Mouse (Mus musculus) cerebellum, adult (tissue): ENCODE results near the gene Gck.
"Not testable (repeated sequence)": the region's sequence is repeated elsewhere in the genome, so short reads cannot be mapped to it uniquely, and the experiment has no call there.

Source experiments
- ATAC-seq: cut with Nextera tagmentation; 2 replicates; pipeline ENCODE4 v1.9.2; 2017; ENCODE audit warnings: mild to moderate bottlenecking, moderate library complexity, mixed read lengths; ENCODE audit not compliant: insufficient number of reproducible peaks, low FRiP score, low TSS enrichment

Gck gene

GRCm38 (mm10) chr11:5913936-5914335 is 35.9 kb downstream of the Gck start:
- ATAC-seq, result no peak

DNA sequence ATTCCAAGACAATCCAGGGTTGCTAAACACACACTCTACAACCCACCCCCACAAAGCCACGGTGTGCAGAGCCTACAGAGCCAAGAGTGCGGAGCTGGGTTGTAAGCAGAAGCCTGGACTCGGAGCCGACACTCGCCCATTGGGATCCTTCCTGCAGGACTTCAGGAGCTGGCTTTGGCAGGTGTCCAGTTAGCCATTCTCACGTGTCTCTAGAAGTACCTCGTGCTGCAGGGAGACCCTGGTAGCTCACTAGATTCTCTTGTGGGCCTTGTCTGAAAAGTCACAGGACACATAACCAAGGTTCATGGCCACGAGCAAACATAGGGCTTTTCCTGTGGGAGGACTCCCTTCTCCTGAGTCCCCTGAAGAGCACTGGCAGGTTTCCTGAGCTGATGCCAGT is 36.6 kb downstream of the Gck start:
- ATAC-seq, result 0 out of 2 replicates have a peak, but pooled peaks have one; percentile 21

GRCm38 (mm10) chr11:5912635-5913034 is 37.2 kb downstream of the Gck start:
- peak; percentile 67; the same call in 1 of the 2 replicates for ATAC-seq

DNA sequence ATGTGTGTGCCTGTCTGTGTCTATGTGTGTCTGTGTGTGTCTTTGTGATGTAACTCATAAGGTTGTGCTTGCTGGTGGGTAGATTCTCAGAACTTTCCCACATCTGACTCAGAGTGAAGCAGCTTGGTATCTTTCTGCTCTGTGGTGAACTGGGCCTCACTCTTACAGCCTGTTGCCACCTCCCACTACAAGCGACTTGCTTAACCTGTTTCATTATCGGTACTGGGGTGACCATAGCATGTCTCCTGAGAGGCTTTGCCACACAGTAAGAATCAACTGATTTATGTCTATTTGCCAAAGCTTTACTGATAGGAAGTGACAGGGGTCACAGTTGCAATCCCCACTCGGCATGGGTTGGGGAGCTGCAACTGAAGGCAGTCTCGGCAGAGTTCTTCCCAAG is 41.2 kb downstream of the Gck start:
- ATAC-seq, result no peak

- ATAC-seq, result no peak
Measured at GRCm38 (mm10) chr11:5907096-5907495, 42.8 kb downstream of the Gck start.

- ATAC-seq, result no peak
Measured at GRCm38 (mm10) chr11:5905778-5906518, 43.9 kb downstream of the Gck start.

GRCm38 (mm10) chr11:5904871-5905270 is 45.0 kb downstream of the Gck start:
- no peak for ATAC-seq

DNA sequence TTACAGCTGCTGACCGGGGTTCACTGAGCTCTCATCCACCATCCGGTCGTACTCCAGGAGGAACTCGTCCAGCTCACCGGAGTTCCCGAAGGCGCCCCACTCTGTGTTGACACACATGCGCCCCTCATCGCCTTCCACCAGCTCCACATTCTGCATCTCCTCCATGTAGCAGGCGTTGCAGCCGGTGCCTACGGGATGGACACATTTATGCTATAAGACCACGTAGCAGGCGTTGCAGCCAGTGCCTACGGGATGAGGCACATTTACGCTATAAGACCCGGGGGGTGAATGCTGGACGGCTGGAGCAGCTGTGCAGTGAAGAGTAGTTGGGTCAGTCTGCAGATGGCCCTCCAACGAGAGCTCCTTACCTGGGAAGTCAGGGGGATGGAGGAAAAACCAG is 45.5 kb downstream of the Gck start:
- ATAC-seq, result no peak

DNA sequence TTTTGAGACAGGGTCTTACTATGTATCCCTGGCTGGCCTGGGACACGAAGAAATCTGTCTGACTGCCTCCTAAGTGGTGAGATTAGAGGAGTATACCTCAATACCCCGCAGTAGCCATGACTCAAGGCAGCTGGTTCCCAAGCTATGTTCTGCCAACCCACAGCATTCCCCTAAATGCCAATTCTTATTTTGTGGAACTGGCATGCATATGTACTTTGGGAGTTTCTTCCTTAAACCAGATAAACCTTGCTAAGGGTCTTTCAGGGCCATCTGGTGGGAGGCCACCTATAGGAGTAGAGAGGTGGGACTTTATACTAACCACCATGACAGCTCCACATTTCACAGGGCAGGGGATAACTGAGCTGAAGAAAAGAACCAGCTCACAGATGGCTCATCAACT is 46.0 kb downstream of the Gck start:
- ATAC-seq, result no peak

DNA sequence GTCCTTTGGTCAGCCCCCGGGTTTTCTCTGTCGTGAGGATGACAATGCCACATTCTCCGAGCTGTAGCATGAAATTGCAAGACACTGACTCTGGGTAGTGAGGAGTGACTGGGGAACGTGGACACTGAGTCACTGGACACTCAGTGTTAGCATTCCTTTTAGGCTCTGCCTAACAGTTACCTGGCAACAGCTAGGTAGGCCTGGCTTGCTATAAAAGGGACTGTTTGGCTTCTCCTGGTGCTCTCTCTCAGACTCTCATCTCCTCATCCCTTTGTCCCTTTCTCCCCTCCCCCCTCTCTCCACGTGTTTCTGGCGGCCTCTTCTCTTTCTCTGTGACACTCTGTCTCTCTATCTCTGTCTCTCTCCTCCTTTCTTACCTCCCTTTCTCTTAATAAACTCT is 47.5 kb downstream of the Gck start:
- no peak for ATAC-seq

DNA sequence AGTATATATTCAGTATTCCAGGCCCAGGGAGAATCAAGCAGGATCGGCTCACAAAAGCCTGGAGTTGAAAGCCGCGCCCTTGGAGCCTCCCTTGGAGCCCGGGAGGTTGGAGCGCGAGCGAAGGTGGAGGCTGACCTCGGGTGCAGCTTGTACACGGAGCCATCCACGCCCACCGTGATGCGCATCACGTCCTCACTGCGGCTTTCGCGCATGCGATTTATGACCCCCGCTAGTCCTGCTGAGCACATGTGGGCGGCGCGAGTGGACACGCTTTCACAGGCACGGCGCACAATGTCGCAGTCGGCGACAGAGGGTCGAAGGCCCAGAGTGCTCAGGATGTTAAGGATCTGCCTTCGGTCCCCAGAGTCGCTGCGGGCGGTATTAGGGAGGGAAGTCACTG is 47.9 kb downstream of the Gck start:
- peak; percentile 74; the same call in 1 of the 2 replicates for ATAC-seq

- ATAC-seq, result no peak
Measured at GRCm38 (mm10) chr11:5901320-5901719, 48.6 kb downstream of the Gck start.

GRCm38 (mm10) chr11:5899286-5899685 is 50.6 kb downstream of the Gck start:
- ATAC-seq, result no peak

GRCm38 (mm10) chr11:5898531-5898930 is 51.4 kb downstream of the Gck start, which contains the start of gene Myl7:
TSS of gene Myl7 (minus strand) at chr11:5898782.
- ATAC-seq, result no peak

DNA sequence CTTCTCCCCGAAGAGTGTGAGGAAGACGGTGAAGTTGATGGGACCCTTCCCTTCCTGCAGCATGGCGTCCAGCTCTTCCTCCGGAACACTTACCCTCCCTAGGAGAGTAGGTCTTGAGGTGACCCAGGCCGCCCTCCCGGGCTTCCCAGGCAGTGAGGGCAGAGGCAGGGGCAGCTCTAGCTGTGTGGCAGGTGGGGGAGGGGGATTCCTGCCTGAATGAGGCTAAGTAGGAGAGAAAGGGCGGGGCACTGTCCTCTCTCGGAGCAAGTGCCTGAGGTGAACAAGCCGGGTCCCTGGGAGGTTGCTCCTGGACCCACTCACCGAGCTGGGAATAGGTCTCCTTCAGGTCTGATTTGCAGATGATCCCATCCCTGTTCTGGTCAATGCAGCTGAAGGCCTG is 52.0 kb downstream of the Gck start:
- ATAC-seq, result no peak

- ATAC-seq, result no peak
Measured at GRCm38 (mm10) chr11:5897230-5897629, 52.7 kb downstream of the Gck start.

GRCm38 (mm10) chr11:5893807-5894206 is 56.1 kb downstream of the Gck start:
- no peak for ATAC-seq

DNA sequence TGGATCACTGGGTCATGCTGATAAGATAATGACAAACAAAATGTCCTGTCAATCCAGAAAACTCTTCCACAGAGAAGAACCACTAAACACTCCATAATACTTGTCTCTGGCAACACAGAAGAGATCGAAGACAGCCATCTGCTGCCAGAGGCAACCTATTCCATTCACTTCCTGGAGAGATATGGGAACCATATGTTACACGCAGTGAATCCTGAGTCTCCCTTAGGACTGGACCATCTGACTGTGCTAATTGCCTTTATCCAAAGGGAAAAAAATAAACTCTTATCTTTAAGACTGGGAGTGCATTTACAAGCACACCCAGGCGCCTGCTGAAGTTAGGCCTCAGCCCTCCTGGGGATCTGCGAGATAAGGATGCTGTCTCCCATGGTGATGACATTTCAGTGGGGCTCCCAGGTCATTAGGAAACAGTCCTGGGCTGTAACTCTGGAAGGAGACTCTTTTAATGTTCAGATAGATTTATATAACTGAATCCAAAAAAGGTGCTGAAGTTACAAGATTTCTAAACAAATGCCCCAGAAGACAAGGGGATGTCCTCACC is 57.0 kb downstream of the Gck start:
- ATAC-seq, result peak; percentile 29; the same call in 1 of the 2 replicates

- ATAC-seq, result peak; percentile 82
Measured at GRCm38 (mm10) chr11:5892151-5892591, 57.7 kb downstream of the Gck start.

GRCm38 (mm10) chr11:5888563-5888962 is 61.3 kb downstream of the Gck start:
- ATAC-seq, result not testable (repeated sequence)

DNA sequence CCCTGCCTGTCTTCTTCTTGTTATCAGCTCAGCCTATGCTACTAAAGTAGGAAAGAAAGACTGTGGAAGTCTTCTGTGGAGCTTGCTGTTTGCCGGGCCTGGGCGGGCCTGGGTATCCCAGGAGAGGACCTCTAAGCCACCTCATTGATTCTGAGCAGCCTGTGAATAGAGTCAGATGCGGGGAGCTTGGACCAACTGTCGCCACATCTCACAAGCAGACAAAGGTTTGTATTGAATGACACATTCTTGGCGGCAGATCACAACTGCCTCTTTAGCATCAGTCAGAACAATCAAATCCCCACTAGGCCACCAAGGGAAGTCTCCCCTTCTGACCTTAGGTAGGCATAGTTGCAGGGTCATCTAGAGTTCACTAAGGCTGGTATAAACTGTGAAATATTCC is 62.6 kb downstream of the Gck start:
- no peak for ATAC-seq

DNA sequence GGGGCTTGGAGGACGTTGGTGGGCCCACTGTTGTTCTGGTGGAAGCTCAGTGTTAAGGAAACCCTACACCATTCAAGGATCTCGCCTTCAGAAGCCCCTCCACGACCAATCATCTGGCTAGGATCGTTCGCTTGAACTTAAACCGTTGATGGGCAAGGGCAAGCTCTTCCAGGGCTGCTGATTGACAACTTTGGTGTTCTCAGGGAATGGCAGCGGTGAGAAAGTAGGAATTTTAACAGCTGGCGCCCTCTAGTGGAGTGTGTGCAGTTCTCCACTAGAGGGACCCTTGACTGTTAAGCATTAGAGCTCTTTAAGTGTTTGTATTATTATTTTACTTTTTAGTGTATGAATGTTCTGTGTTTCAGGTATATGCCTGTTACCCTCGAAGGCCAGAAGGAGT is 63.7 kb downstream of the Gck start:
- ATAC-seq, result no peak
